Mouse (Mus musculus) adipose tissue, adult 10 weeks (tissue): ENCODE results near the gene Gm5269. TPM values are rescaled to one million over a fixed set of nuclear protein-coding genes. Genes with fewer than 3 reads are reported as not detected.

Experiments used
- polyA plus RNA-seq: library from polyadenylated mRNA; stranded (reverse); fragments of 350-450 nt; fragmentation: Illumina TruSeq; extraction: RNeasy Lipid Tissue Mini Kit (QIAGEN cat#74804); gene quantifications from one replicate; pipeline ENCODE4 v1.2.3, GENCODE M21; 2014; ENCODE audit warnings: low read depth, low replicate concordance

The Gm5269 gene
- not detected for polyA plus RNA-seq

DNA sequence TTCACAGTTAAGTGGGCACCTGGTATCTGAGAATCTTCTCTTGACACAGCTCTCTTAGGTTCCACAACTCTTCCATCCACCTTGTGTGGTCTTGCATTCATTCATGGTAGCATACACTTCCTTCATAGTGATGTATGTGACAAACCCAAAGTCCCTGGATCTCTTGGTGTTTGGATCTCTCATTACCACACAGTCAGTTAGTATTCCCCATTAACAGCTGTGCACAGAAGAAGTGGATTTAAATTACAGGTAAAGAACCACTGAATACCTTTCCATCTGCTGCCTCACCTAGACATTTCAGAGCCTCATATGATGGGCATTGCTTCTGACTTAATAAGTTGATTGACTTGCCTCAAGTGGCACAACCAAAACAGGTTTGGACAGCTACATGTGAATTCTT is at the start of gene Gm5269:
Gene Gm5269, minus strand, starts transcription at position 101 of the 400 bp plus-strand sequence.

DNA sequence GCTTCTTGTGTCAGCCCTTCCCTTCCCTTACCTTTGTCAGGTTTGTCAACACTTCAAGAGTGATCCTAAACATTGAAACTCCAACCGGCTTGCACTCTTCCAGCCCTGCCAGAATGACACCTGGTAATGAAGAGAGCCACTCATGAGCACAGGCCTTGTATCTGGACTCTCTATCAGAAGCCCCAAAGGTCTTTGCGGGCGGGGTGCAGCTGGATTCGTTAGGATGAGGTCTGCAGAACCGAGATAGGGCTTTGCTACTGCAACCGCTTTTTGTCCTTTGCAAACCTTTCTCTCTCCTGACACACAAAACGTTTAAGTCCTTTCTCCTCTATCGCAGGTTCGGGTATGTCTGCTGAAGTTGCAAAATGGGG is 36.3 kb upstream of the Gm5269 start, which contains the start of gene Slc40a1:
Gene Slc40a1, minus strand, starts transcription at position 131 of the 371 bp plus-strand sequence.

Other genes with a start within 250 kb of the Gm5269 start
- 24.5 TPM for gene Wdr75, start 95.1 kb downstream of the Gm5269 start, polyA plus RNA-seq
- gene Slc40a1, start 36.2 kb upstream of the Gm5269 start, polyA plus RNA-seq = 11.0 TPM
- 2.9 TPM for gene Dnah7b, start 176.0 kb upstream of the Gm5269 start, polyA plus RNA-seq